Mouse (Mus musculus) bone marrow macrophage, adult 2 months (primary cell): ENCODE data around the gene Gabpb2.

Experiments
- CTCF ChIP-seq: IDR thresholded peaks from 2 replicates; pipeline ENCODE4 v1.5.1; 2012; ENCODE audit warnings: low read depth, mild to moderate bottlenecking, low read length, moderate library complexity
- POLR2A ChIP-seq: IDR thresholded peaks from 2 replicates; pipeline ENCODE4 v1.6.1; 2012; ENCODE audit warnings: mild to moderate bottlenecking, low read depth, low read length, borderline replicate concordance

DNA sequence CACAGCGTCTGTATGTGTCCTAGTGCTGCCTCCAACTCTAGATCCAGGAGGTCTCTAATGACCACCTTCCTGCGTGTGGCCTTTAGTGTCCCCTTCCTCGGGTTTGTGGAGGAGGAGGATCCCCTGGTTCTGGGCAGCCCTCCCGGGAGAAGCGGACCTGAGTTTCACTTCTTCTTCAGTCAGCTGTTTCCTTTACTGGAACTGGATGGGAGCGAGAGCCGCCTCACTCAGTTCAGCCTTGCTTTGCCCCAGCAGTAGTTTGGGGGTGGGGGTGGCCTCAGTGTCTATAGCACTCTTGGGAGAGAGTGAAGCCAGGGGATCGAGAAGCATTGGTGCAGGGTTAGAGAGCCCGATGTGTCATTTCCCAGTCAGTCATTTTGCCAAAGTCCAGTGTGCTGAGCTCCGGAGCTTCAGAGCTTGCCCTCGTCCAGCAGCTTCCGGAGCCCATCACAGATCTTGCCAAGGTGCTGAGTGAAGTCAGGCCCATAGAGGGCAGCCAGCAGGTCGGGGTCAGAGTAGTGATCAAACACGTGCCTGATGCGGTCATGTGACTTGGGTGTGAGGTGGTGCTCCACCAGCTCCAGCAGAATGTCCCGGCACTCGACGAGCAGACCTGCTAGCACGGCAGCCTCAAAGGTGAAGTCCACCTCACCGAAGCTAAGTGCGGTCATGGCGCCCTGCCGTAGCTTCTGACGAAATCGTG is 78.0 kb downstream of the Gabpb2 start:
- TF ChIP-seq POLR2A (no peak), CTCF (no peak)
